Mouse (Mus musculus): ENCODE measurements around the gene Rarres1. TPM values are rescaled to one million over a fixed set of nuclear protein-coding genes. Genes with fewer than 3 reads are reported as not detected.

The Rarres1 gene
- polyA plus RNA-seq, 1 experiment from 2014 or later = 2.4 TPM

DNA sequence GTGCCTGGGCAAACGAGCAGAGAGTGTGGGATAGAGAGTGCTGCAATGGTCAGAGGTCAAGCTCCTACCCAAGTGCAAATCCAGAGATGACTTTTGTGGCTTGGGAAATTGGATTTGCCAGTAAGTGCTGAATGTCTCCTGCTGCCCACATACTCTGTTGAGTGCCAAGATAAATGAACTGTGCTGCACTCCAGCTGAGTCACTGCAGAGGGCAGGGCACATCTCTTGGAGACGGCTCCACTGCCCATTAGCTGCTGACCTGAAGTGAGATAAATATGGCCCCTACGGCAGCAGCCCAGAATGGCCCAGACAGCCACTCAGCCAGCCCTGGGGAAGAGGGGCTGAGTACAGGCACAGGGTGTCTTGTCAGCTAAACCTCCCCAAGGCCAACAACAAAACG lies 25.2 kb downstream of the Rarres1 start:
- Histone ChIP-seq H3K4me1 (no peaks in the 10 kb centered on the region), H3K27ac (no peak overlapping the region), H3K4me3 (replicated peaks) (no peak overlapping the region), H3K4me2 (no peak overlapping the region), H3K36me3 (no peaks in the 10 kb centered on the region), H3K27me3 (replicated peaks) (no peaks in the 10 kb centered on the region), H3K9me3 (no peaks in the 10 kb centered on the region), H3K9ac (no peak overlapping the region)
- 33% methylated on average over 4 of the region's 4 CpGs for WGBS
- peak; percentile 18; the same call in 1 of the 2 replicates for ATAC-seq (ENCODE audit: insufficient read depth, low FRiP score, low read depth)

GRCm38 (mm10) chr3:67485233-67485632 lies 30.1 kb downstream of the Rarres1 start:
- ATAC-seq (ENCODE audit: insufficient read depth, low FRiP score, low read depth) = no peak
- H3K9ac ChIP-seq = no peak overlapping the region
- no peaks in the 10 kb centered on the region for H3K9me3 ChIP-seq
- H3K4me1 ChIP-seq = no peaks in the 10 kb centered on the region
- H3K4me3 ChIP-seq (replicated peaks) = no peak overlapping the region
- WGBS = 77% methylated on average over 2 of the region's 2 CpGs
- no peak overlapping the region for H3K4me2 ChIP-seq
- no peaks in the 10 kb centered on the region for H3K27me3 ChIP-seq (replicated peaks)
- H3K27ac ChIP-seq = no peak overlapping the region
- no peaks in the 10 kb centered on the region for H3K36me3 ChIP-seq

DNA sequence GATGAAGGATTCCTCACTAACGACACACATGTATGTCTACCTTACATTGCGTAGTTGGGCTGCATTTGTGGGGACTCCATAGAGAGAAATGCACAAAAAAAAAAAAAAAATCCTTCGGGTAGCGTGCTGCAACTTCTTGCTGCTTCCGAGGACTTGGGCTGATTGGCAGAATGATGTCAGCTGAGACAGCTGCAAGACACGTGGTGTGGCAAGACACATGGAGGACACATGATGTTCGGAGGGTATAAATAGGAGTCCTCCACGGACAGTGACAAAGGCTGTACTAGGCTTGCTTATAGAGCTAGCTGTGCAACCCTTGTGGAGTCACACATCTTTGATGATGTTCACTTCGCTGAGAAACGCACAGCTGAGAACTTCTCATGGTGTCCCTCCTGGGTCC lies 32.9 kb downstream of the Rarres1 start:
- H3K4me3 ChIP-seq (replicated peaks) = no peak overlapping the region
- H3K27me3 ChIP-seq (replicated peaks) = no peaks in the 10 kb centered on the region
- no peak overlapping the region for H3K27ac ChIP-seq
- H3K9ac ChIP-seq = no peak overlapping the region
- no peaks in the 10 kb centered on the region for H3K4me1 ChIP-seq
- no peaks in the 10 kb centered on the region for H3K36me3 ChIP-seq
- H3K9me3 ChIP-seq = no peaks in the 10 kb centered on the region
- no peak for ATAC-seq (ENCODE audit: insufficient read depth, low FRiP score, low read depth)
- WGBS = 91% methylated on average over 10 of the region's 10 CpGs
- H3K4me2 ChIP-seq = no peak overlapping the region

GRCm38 (mm10) chr3:67479806-67480205 lies 35.5 kb downstream of the Rarres1 start:
- 88% methylated on average over 11 of the region's 11 CpGs for WGBS
- H3K4me1 ChIP-seq = no peaks in the 10 kb centered on the region
- no peak for ATAC-seq (ENCODE audit: insufficient read depth, low FRiP score, low read depth)
- H3K27me3 ChIP-seq (replicated peaks) = no peaks in the 10 kb centered on the region
- no peak overlapping the region for H3K27ac ChIP-seq
- no peak overlapping the region for H3K4me3 ChIP-seq (replicated peaks)
- H3K9ac ChIP-seq = no peak overlapping the region
- no peaks in the 10 kb centered on the region for H3K9me3 ChIP-seq
- H3K36me3 ChIP-seq = peaks cover 6% of the 10 kb centered on the region
- no peak overlapping the region for H3K4me2 ChIP-seq

GRCm38 (mm10) chr3:67473438-67473837 lies 41.9 kb downstream of the Rarres1 start:
- peak; percentile 43; the same call in 1 of the 2 replicates for ATAC-seq (ENCODE audit: insufficient read depth, low FRiP score, low read depth)
- H3K36me3 ChIP-seq = peaks cover 10% of the 10 kb centered on the region
- 74% methylated on average over 6 of the region's 6 CpGs for WGBS

DNA sequence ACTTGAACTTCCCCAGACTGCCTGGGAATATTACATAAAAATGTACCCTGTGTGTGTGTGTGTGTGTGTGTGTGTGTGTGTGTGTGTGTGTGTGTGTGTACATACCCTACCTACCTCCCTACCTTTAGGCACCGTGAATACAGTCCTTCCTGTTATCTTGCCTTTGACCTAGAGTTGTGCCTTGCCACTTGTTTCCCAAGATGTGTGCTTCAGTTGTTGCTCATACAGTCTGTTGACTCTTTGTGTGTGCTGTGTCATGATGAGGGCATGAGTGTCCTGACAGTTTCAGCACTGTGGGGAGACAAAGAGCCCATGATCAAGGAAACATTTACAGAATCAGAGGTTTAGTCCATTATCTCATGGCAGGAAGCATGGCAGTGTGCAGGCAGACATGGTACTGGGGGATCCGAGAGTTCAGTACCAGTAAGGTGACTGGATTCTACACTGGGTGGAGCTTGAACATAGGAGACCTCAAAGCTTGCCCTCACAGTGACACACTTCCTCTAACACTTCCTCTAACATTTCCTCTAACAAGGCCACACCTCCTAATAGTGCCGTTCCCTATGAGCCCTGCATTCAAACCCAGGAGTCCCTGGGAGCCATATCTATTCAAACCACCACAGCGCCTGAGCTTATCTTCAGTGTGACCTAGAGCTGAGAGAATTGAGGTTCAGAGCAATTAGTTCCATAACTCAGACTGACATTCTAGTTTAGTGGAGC lies 43.8 kb downstream of the Rarres1 start:
- H3K9ac ChIP-seq = no peak overlapping the region
- peak; percentile 56; the same call in 1 of the 2 replicates for ATAC-seq (ENCODE audit: insufficient read depth, low FRiP score, low read depth)
- no peaks in the 10 kb centered on the region for H3K9me3 ChIP-seq
- peaks cover 12% of the 10 kb centered on the region for H3K36me3 ChIP-seq
- no peaks in the 10 kb centered on the region for H3K27me3 ChIP-seq (replicated peaks)
- no peak overlapping the region for H3K4me2 ChIP-seq
- H3K4me3 ChIP-seq (replicated peaks) = no peak overlapping the region
- no peak overlapping the region for H3K27ac ChIP-seq
- 74% methylated on average over 4 of the region's 4 CpGs for WGBS
- H3K4me1 ChIP-seq = no peaks in the 10 kb centered on the region

More at GRCm38 (mm10) chr3:67473438-67473837, 41.9 kb downstream of the Rarres1 start:
- H3K4me1 ChIP-seq = no peaks in the 10 kb centered on the region
- H3K9ac ChIP-seq = no peak overlapping the region
- H3K27me3 ChIP-seq (replicated peaks) = no peaks in the 10 kb centered on the region
- no peaks in the 10 kb centered on the region for H3K9me3 ChIP-seq
- no peak overlapping the region for H3K27ac ChIP-seq
- no peak overlapping the region for H3K4me2 ChIP-seq
- no peak overlapping the region for H3K4me3 ChIP-seq (replicated peaks)

DNA sequence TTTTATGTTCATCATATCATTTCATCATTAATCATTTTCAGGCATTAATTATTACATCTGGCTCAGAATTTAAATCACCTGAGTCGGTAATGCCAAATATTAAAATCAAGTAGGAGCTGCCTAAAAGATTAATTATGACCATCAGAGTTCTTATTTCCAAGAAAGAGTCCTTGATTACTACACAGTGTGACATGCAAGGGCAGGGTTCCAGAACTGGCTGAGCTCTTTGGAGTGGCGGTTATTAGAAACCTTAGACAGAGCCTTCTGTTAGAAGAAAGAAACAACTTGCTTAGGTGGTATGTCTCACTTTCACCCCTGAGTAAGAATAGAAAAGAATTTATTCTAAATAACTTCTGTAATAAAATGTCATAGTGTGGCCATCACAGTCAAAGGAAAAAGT lies 48.0 kb downstream of the Rarres1 start:
- Histone ChIP-seq H3K4me2 (no peak overlapping the region), H3K27ac (no peak overlapping the region), H3K27me3 (replicated peaks) (no peaks in the 10 kb centered on the region), H3K9me3 (no peaks in the 10 kb centered on the region), H3K4me1 (peaks cover 5% of the 10 kb centered on the region; the same call in 1 of the 2 replicates), H3K4me3 (replicated peaks) (no peak overlapping the region), H3K9ac (no peak overlapping the region), H3K36me3 (0 out of 2 replicates have a peak, but pooled peaks cover 2% of the 10 kb centered on the region)
- 92% methylated on average over 2 of the region's 2 CpGs for WGBS
- ATAC-seq (ENCODE audit: insufficient read depth, low FRiP score, low read depth) = no peak

DNA sequence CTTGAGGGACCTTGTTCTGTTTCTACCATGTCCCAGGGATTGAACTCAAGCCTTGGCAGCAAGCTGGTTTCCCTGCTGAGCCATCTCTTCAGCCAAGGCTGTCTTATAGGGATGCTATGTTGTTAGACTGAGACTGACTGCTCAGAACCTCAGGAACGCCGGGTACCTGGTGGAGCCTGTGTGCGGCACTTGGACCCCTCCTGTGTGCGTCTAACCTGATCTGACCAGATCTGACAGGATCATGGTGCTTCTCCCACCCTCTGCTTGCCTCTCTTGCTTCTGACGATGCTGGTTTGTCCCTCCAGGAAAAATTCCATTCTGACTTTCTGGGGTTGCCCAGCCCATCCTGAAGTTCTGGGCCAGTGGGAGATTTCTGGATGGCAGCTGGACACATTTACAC lies 48.7 kb downstream of the Rarres1 start:
- no peak for ATAC-seq (ENCODE audit: insufficient read depth, low FRiP score, low read depth)
- no peak overlapping the region for H3K4me2 ChIP-seq
- WGBS = 88% methylated on average over 5 of the region's 5 CpGs

GRCm38 (mm10) chr3:67463450-67464372 lies 51.6 kb downstream of the Rarres1 start, which contains the start of gene Lxn:
TSS of gene Lxn (minus strand) at chr3:67463926.
- H3K4me1 ChIP-seq = peaks cover 5% of the 10 kb centered on the region; the same call in 1 of the 2 replicates
- H3K4me2 ChIP-seq = peak within 1 kb of the TSS; percentile 83
- WGBS = under 1% methylated on average over 43 of the region's 43 CpGs
- peak within 1 kb of the TSS; percentile 65 for H3K4me3 ChIP-seq (replicated peaks)
- no peaks in the 10 kb centered on the region for H3K9me3 ChIP-seq
- peak within 1 kb of the TSS; percentile 58 for H3K9ac ChIP-seq
- peak within 1 kb of the TSS; percentile 88 for H3K27ac ChIP-seq
- peak; percentile 91 for ATAC-seq (ENCODE audit: insufficient read depth, low FRiP score, low read depth)
- H3K36me3 ChIP-seq = peaks cover 7% of the 10 kb centered on the region
- H3K27me3 ChIP-seq (replicated peaks) = no peaks in the 10 kb centered on the region

More for the DNA sequence above, 48.7 kb downstream of the Rarres1 start:
- peaks cover 5% of the 10 kb centered on the region; the same call in 1 of the 2 replicates for H3K4me1 ChIP-seq
- no peaks in the 10 kb centered on the region for H3K9me3 ChIP-seq
- H3K36me3 ChIP-seq = 0 out of 2 replicates have a peak, but pooled peaks cover 2% of the 10 kb centered on the region
- H3K4me3 ChIP-seq (replicated peaks) = no peak overlapping the region
- no peak overlapping the region for H3K9ac ChIP-seq
- no peak overlapping the region for H3K27ac ChIP-seq
- H3K27me3 ChIP-seq (replicated peaks) = no peaks in the 10 kb centered on the region

DNA sequence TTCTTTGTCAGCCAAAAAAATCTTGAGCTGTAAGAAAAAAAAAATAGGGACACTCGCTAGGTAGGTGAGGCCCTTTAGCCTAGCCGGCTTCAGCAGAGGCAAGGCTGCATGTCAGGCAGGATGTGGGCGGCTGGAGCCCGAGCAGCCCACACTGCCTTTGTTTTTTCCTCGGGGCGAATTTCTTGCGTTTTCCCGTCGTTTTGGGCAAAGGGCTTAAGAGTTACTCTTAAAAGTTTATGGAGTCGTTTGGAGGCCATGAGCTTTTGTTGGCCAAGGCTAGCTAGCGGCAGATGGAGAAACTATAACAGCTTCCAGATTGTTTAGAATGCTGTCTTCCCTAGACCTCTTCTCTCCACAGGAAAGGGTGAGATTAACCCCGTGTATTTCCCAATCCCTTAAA lies 52.3 kb downstream of the Rarres1 start:
- WGBS = 1% methylated on average over 12 of the region's 12 CpGs
- Histone ChIP-seq H3K4me1 (peaks cover 5% of the 10 kb centered on the region; the same call in 1 of the 2 replicates), H3K9ac (peak overlapping the region; percentile 58), H3K4me3 (replicated peaks) (peak overlapping the region; percentile 65), H3K9me3 (no peaks in the 10 kb centered on the region), H3K27me3 (replicated peaks) (no peaks in the 10 kb centered on the region), H3K36me3 (peaks cover 10% of the 10 kb centered on the region), H3K4me2 (peak overlapping the region; percentile 83), H3K27ac (peak overlapping the region; percentile 88)
- ATAC-seq (ENCODE audit: insufficient read depth, low FRiP score, low read depth) = no peak

DNA sequence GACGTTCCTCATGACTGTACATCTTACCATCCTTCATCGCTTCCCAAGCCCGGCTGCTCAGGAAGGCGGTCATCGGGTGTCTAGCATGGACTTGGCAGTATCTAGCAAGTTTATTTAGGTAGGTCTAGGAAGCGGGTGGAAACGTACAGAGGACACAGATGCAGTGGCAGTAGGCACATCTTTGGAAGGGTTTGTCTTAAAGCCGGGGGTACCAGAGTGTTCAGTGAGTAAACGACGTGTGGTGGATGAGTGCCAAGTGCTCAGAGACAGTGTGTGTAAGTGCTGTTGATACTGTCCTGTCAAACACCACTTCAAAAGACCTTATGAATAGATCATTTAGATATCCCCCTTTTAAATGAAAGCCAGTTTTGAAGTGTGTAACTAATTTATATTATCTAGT lies 52.7 kb downstream of the Rarres1 start:
- Histone ChIP-seq H3K9me3 (no peaks in the 10 kb centered on the region), H3K4me1 (peaks cover 5% of the 10 kb centered on the region; the same call in 1 of the 2 replicates), H3K27ac (0 out of 2 replicates have a peak overlapping the region, but pooled peaks have one; percentile 26), H3K4me2 (peak overlapping the region; percentile 83), H3K36me3 (peaks cover 10% of the 10 kb centered on the region), H3K4me3 (replicated peaks) (peak overlapping the region; percentile 65), H3K27me3 (replicated peaks) (no peaks in the 10 kb centered on the region), H3K9ac (no peak overlapping the region)
- WGBS = 39% methylated on average over 10 of the region's 10 CpGs
- no peak; the same call in 1 of the 2 replicates for ATAC-seq (ENCODE audit: insufficient read depth, low FRiP score, low read depth)
